Mouse (Mus musculus) liver, embryonic 14.5 days (tissue): Measurements from ENCODE around the gene Cbx4. TPM values are rescaled to one million over a fixed set of nuclear protein-coding genes. Genes with fewer than 3 reads are reported as not detected.
A peak's percentile ranks its signal among the peaks of the same experiment; 100 is the strongest.

Experiments
- ATAC-seq: fragments of 200-750 bp; cut with Nextera tagmentation; 2 replicates; pipeline ENCODE4 v1.8.0; 2017; ENCODE audit warnings: moderate number of reproducible peaks, mild to moderate bottlenecking, moderate library complexity; ENCODE audit not compliant: insufficient read depth
- DNase-seq, 3 experiments: peaks; one replicate each; pipeline ENCODE4 v3.0.0-alpha.2; 2012 to 2013; ENCODE audit warnings: low read depth in 3 of 3, low spot score in 3 of 3
- H3K27ac ChIP-seq: fragments of 300-500 bp; sonication (generic); 2 replicates; pipeline ENCODE4 v1.5.1; 2014; ENCODE audit warnings: moderate library complexity, mild to moderate bottlenecking, control low read depth, inconsistent platforms
- H3K27me3 ChIP-seq: fragments of 300-500 bp; sonication (generic); 2 replicates; pipeline ENCODE4 v1.6.1; 2014; ENCODE audit warnings: mild to moderate bottlenecking, low read length, moderate library complexity; ENCODE audit not compliant: control insufficient read depth, insufficient read depth
- H3K36me3 ChIP-seq: fragments of 300-500 bp; sonication (generic); replicated peaks from 2 replicates; pipeline ENCODE4 v1.6.1; 2014; ENCODE audit warnings: low read depth; ENCODE audit not compliant: control insufficient read depth, insufficient read depth
- H3K4me1 ChIP-seq, 2 experiments: fragments of 200-500 bp in 1 of 2; fragments of 300-500 bp in 1 of 2; sonication (generic) in 1 of 2; replicated peaks; 2 replicates each; pipeline ENCODE4 v1.6.1; 2012 to 2014; ENCODE audit warnings: antibody characterized with exemption in 1 of 2, inconsistent platforms in 1 of 2, low read length in 1 of 2; ENCODE audit not compliant: control insufficient read depth in 2 of 2, insufficient read depth in 2 of 2
- H3K4me2 ChIP-seq: fragments of 300-500 bp; sonication (generic); 2 replicates; pipeline ENCODE4 v1.6.1; 2014; ENCODE audit warnings: low read depth, mild to moderate bottlenecking, control low read depth, moderate library complexity
- H3K4me3 ChIP-seq, 2 experiments: fragments of 200-500 bp in 1 of 2; fragments of 300-500 bp in 1 of 2; sonication (generic) in 1 of 2; 2 replicates each; pipeline ENCODE4 v1.5.1; 2012 to 2014; ENCODE audit warnings: low read depth in 2 of 2, low read length in 2 of 2, mild to moderate bottlenecking in 2 of 2, control low read depth in 1 of 2, inconsistent platforms in 1 of 2, moderate library complexity in 1 of 2; ENCODE audit not compliant: insufficient read depth in 1 of 2
- H3K9ac ChIP-seq: fragments of 300-500 bp; sonication (generic); replicated peaks from 2 replicates; pipeline ENCODE4 v1.6.1; 2014; ENCODE audit warnings: mild to moderate bottlenecking, control low read depth, moderate library complexity
- H3K9me3 ChIP-seq: fragments of 300-500 bp; sonication (generic); 2 replicates; pipeline ENCODE4 v1.6.1; 2016; ENCODE audit warnings: low read length, mixed read lengths; ENCODE audit not compliant: control insufficient read depth
- CTCF ChIP-seq: IDR thresholded peaks from 2 replicates; pipeline ENCODE4 v1.5.1; 2016; ENCODE audit warnings: antibody characterized with exemption, low read depth, control low read depth
- EP300 ChIP-seq: IDR thresholded peaks from 2 replicates; pipeline ENCODE4 v1.6.1; 2016; ENCODE audit warnings: antibody characterized with exemption, low read depth
- WGBS: fragments of 180-500 bp; shearing (Covaris S2); extraction: QIAGEN DNeasy Blood & Tissue Kit; methylation state at CpG from one replicate; pipeline ENCODE4 v1.1.7; 2014; ENCODE audit not compliant: insufficient replicate concordance; 5-methylcytosine and 5-hydroxymethylcytosine counted together
- polyA plus RNA-seq, 2 experiments: library from polyadenylated mRNA; depleted of rRNA in 1 of 2; stranded (reverse) in 1 of 2; unstranded in 1 of 2; fragments of >200 nt; fragmentation: Nextera tagmentation in 1 of 2; extraction: Ambion mirVana in 1 of 2; gene quantifications; 2 replicates each; pipeline versions ENCODE4 v1.2.1 to v1.2.3; 2012 to 2014

Gene Cbx4
- polyA plus RNA-seq, 2 experiments, result 1.6 to 3.3 TPM

DNA sequence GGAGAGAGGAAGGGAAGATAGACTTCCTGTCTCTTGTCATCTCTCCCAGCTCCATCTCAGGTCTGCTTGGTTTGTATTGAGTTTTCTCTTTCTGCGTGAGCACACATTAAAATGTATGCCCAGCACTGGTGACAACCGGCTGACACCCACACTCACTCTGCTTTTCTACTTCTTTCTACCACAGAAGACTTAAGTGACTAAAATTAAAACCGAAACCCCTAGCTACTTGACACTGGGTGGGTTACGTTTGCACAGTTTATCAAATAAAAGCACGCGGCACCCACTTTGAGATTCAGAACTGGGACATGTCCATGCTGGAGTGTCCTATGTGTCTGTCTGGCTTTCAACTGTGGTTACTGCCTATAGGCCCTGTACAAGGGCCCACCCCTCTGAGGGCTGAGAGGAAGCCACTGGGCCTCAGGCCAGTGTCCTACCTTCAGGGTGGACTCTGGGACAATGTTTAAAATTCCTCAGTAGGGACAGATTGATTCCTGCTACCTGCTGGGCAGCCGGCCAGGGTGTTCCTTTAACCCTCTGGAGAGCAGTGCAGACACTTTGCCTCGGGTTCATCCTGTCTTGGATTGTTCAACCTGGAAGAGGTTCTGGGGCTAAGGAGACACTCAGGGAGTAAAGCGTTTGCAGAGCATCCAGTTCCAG is 23.5 kb upstream of the Cbx4 start:
- ATAC-seq (no peak), DNase-seq (no peak)
- H3K9ac ChIP-seq, result no peak overlapping the region
- H3K36me3 ChIP-seq, result no peaks in the 10 kb centered on the region
- no peaks in the 10 kb centered on the region for H3K27me3 ChIP-seq
- peaks cover 0 to 4% of the 10 kb centered on the region in 2 experiments; a peak in 2 of 4 replicates for H3K4me1 ChIP-seq
- no peak overlapping the region for H3K27ac ChIP-seq
- no peak overlapping the region for H3K4me2 ChIP-seq
- 56% methylated on average over 9 of the region's 9 CpGs for WGBS
- H3K4me3 ChIP-seq, result no peak overlapping the region
- no peaks in the 10 kb centered on the region for H3K9me3 ChIP-seq
- TF ChIP-seq EP300, result no peak
- TF ChIP-seq CTCF, result no peak

DNA sequence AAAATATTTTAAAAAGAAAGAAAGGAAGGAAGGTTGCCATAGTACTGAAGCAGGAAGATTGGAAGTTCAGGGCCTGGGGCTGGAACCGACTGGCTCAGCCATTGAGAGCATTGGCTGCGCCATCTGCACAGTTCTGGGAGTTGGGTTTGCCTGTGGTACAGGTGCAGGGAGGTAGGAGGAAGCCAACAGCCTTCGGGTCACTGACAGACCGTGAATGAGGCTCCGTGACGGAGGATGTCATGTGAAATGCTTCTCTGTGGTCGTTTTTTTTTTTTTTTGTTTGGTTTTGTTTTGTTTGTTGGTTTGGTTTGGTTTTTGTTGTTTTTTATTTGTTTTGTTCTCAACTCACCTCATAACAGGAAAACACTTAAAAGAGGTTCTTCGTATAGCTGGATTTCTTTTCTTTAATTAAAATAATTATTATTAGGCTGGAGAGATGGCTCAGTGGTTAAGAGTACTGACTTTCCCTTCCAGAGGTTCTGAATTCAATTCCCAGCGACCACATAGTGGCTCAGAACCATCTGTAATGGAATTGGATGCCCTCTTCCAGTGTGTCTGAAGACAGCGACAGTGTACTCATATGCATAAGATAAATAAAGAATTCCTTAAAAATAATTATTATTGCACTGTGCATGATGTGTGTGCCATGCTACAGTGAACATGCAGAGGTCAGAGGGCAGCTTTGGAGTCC is 22.7 kb upstream of the Cbx4 start:
- Histone ChIP-seq H3K9me3 (no peaks in the 10 kb centered on the region), H3K4me1 (peaks cover 0 to 4% of the 10 kb centered on the region in 2 experiments; a peak in 2 of 4 replicates), H3K9ac (no peak overlapping the region), H3K36me3 (no peaks in the 10 kb centered on the region), H3K27me3 (no peaks in the 10 kb centered on the region), H3K4me3 (no peak overlapping the region), H3K27ac (no peak overlapping the region), H3K4me2 (no peak overlapping the region)
- no peak for ATAC-seq
- no peak for TF ChIP-seq EP300
- no peak for DNase-seq
- 53% methylated on average over 10 of the region's 10 CpGs for WGBS

DNA sequence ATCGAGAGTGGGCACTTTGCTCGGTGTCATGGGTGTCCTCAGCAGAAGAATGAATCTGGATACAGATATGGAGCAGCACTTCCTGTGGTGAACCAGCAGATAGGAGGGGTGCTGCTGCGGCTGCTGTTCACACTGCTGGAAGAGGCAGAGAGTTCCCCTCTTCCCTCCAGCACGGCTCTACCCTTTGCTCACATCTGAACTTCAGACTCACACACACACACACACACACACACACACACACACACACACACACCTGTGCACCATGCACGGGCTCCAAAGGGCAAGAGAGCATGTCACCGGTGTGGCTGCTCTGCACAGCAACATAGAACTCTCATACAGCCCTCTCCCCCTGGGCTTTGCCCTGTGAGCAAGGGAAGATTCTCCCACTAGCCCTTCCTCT is 20.3 kb upstream of the Cbx4 start:
- Histone ChIP-seq H3K36me3 (no peaks in the 10 kb centered on the region), H3K4me3 (no peak overlapping the region), H3K4me2 (no peak overlapping the region), H3K9ac (no peak overlapping the region), H3K27ac (no peak overlapping the region), H3K9me3 (no peaks in the 10 kb centered on the region), H3K4me1 (peaks cover 0 to 4% of the 10 kb centered on the region in 2 experiments; a peak in 2 of 4 replicates), H3K27me3 (no peaks in the 10 kb centered on the region)
- WGBS, result 17% methylated on average over 6 of the region's 6 CpGs
- ATAC-seq, result peak; percentile 39; the same call in 1 of the 2 replicates
- TF ChIP-seq EP300, result no peak
- TF ChIP-seq CTCF, result no peak
- DNase-seq, result no peak

- no peak overlapping the region for H3K9ac ChIP-seq
- DNase-seq (no peak), ATAC-seq (no peak)
- TF ChIP-seq EP300 (no peak), CTCF (no peak)
- peaks cover 0 to 4% of the 10 kb centered on the region in 2 experiments; a peak in 2 of 4 replicates for H3K4me1 ChIP-seq
- H3K27me3 ChIP-seq, result no peaks in the 10 kb centered on the region
- H3K9me3 ChIP-seq, result no peaks in the 10 kb centered on the region
- no peak overlapping the region for H3K4me2 ChIP-seq
- no peak overlapping the region for H3K4me3 ChIP-seq
- H3K36me3 ChIP-seq, result no peaks in the 10 kb centered on the region
- WGBS, result 23% methylated on average over 8 of the region's 8 CpGs
- no peak overlapping the region for H3K27ac ChIP-seq
These were observed 19.7 kb upstream of the Cbx4 start for GRCm38 (mm10) chr11:119105748-119106147.

DNA sequence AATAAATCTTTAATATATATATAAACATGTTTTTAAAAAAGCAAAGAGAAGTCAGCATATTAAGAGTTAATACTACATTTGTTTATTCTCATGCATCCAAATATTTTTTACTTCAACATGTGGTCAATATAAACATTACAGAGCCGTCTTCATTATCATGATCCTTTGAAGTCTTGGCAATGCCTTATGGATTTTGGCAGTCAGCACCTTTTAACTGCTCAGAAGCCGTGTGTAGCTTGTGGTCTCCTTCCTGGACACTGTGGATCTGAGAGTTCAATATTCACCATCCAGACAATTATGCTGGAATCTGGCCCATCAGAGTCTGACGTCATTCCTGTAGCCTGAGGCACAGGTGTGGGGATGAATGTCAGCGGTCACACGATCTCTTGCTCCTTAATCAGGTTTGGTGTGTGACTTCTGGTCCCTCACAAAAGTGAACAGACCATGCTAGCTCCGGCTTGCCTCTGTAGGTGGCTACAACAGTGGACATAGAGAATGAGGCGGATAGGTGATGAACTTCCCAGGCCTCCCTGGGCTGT is 19.1 kb upstream of the Cbx4 start:
- Histone ChIP-seq H3K27ac (no peak overlapping the region), H3K27me3 (no peaks in the 10 kb centered on the region), H3K4me1 (peaks cover 0 to 4% of the 10 kb centered on the region in 2 experiments; a peak in 2 of 4 replicates), H3K9ac (no peak overlapping the region), H3K4me2 (no peak overlapping the region), H3K9me3 (no peaks in the 10 kb centered on the region), H3K36me3 (no peaks in the 10 kb centered on the region), H3K4me3 (no peak overlapping the region)
- WGBS, result 62% methylated on average over 7 of the region's 7 CpGs
- DNase-seq (no peak), ATAC-seq (no peak)
- TF ChIP-seq EP300, result no peak
- TF ChIP-seq CTCF, result no peak
